Mouse (Mus musculus): Measurements from ENCODE around the gene Ube2e1.

- TF ChIP-seq CTCF (IDR thresholded peaks at IDR 0.05; ENCODE audit: low read depth) (no peak), EP300 (optimal IDR thresholded peaks at IDR 0.05) (no peak)
Measured at GRCm38 (mm10) chr14:18271666-18272065, 60.0 kb downstream of the Ube2e1 start.

All from stomach, postnatal 0 days (tissue).